Mouse (Mus musculus): ENCODE measurements at regions not wholly inside any gene's neighbourhood (a gene's known extent, or its start where the extent isn't known, plus 50 kb on each side); places are given as distances from the start of the nearest gene placed in this dataset.

- DNase-seq (ENCODE audit: low spot score): no peak
- Histone ChIP-seq H3K36me3 (ENCODE audit: control insufficient read depth, insufficient read depth, low read length) (no peaks in the 10 kb centered on the region), H3K27me3 (ENCODE audit: control insufficient read depth, insufficient read depth, low read length) (no peaks in the 10 kb centered on the region), H3K4me1 (replicated peaks; ENCODE audit: control insufficient read depth, insufficient read depth, low read length) (0 out of 2 replicates have a peak, but pooled peaks cover 2% of the 10 kb centered on the region), H3K4me3 (ENCODE audit: low read depth, low read length) (no peak overlapping the region), H3K9ac (ENCODE audit: low read depth, low read length) (no peak overlapping the region), H3K4me2 (replicated peaks; ENCODE audit: low read depth, low read length) (no peak overlapping the region), H3K9me3 (ENCODE audit: control insufficient read depth, low read length) (no peaks in the 10 kb centered on the region), H3K27ac (ENCODE audit: low read depth, low read length) (no peak overlapping the region)
- 83% methylated on average over 5 of the region's 5 CpGs for WGBS
- ATAC-seq (ENCODE audit: low FRiP score): no peak
These were observed 316.2 kb downstream of the Rps24 start for GRCm38 (mm10) chr14:24803001-24803655.

GRCm38 (mm10) chr14:24807061-24807460, 320.1 kb downstream of the Rps24 start:
- 0 out of 2 replicates have a peak, but pooled peaks cover 2% of the 10 kb centered on the region for H3K4me1 ChIP-seq (replicated peaks; ENCODE audit: control insufficient read depth, insufficient read depth, low read length)
- H3K9ac ChIP-seq (ENCODE audit: low read depth, low read length): no peak overlapping the region
- 6% methylated on average over 7 of the region's 7 CpGs for WGBS
- no peaks in the 10 kb centered on the region for H3K36me3 ChIP-seq (ENCODE audit: control insufficient read depth, insufficient read depth, low read length)
- H3K27me3 ChIP-seq (ENCODE audit: control insufficient read depth, insufficient read depth, low read length): no peaks in the 10 kb centered on the region
- peak; percentile 45 for DNase-seq (ENCODE audit: low spot score)
- no peak for ATAC-seq (ENCODE audit: low FRiP score)
- no peaks in the 10 kb centered on the region for H3K9me3 ChIP-seq (ENCODE audit: control insufficient read depth, low read length)
- no peak overlapping the region for H3K27ac ChIP-seq (ENCODE audit: low read depth, low read length)
- H3K4me3 ChIP-seq (ENCODE audit: low read depth, low read length): no peak overlapping the region
- no peak overlapping the region for H3K4me2 ChIP-seq (replicated peaks; ENCODE audit: low read depth, low read length)

GRCm38 (mm10) chr14:24822876-24823567, 336.1 kb downstream of the Rps24 start:
- Histone ChIP-seq H3K4me2 (replicated peaks; ENCODE audit: low read depth, low read length) (no peak overlapping the region), H3K9me3 (ENCODE audit: control insufficient read depth, low read length) (no peaks in the 10 kb centered on the region), H3K27me3 (ENCODE audit: control insufficient read depth, insufficient read depth, low read length) (no peaks in the 10 kb centered on the region), H3K36me3 (ENCODE audit: control insufficient read depth, insufficient read depth, low read length) (no peaks in the 10 kb centered on the region), H3K9ac (ENCODE audit: low read depth, low read length) (no peak overlapping the region), H3K27ac (ENCODE audit: low read depth, low read length) (no peak overlapping the region), H3K4me3 (ENCODE audit: low read depth, low read length) (no peak overlapping the region), H3K4me1 (replicated peaks; ENCODE audit: control insufficient read depth, insufficient read depth, low read length) (peaks cover 12% of the 10 kb centered on the region)
- DNase-seq (ENCODE audit: low spot score) (no peak), ATAC-seq (ENCODE audit: low FRiP score) (no peak)
- WGBS: 68% methylated on average over 13 of the region's 13 CpGs

- WGBS: 29% methylated on average over 2 of the region's 2 CpGs
- Histone ChIP-seq H3K4me2 (replicated peaks; ENCODE audit: low read depth, low read length) (no peak overlapping the region), H3K36me3 (ENCODE audit: control insufficient read depth, insufficient read depth, low read length) (no peaks in the 10 kb centered on the region)
These were observed 337.4 kb downstream of the Rps24 start for GRCm38 (mm10) chr14:24824351-24824750.

GRCm38 (mm10) chr14:24825722-24826386, 338.9 kb downstream of the Rps24 start:
- ATAC-seq (ENCODE audit: low FRiP score): no peak; the same call in 1 of the 2 replicates
- Histone ChIP-seq H3K27ac (ENCODE audit: low read depth, low read length) (peak overlapping the region; percentile 98), H3K36me3 (ENCODE audit: control insufficient read depth, insufficient read depth, low read length) (no peaks in the 10 kb centered on the region), H3K4me2 (replicated peaks; ENCODE audit: low read depth, low read length) (no peak overlapping the region; the same call in 1 of the 2 replicates), H3K9ac (ENCODE audit: low read depth, low read length) (no peak overlapping the region; the same call in 1 of the 2 replicates), H3K9me3 (ENCODE audit: control insufficient read depth, low read length) (no peaks in the 10 kb centered on the region), H3K27me3 (ENCODE audit: control insufficient read depth, insufficient read depth, low read length) (no peaks in the 10 kb centered on the region), H3K4me3 (ENCODE audit: low read depth, low read length) (no peak overlapping the region), H3K4me1 (replicated peaks; ENCODE audit: control insufficient read depth, insufficient read depth, low read length) (peaks cover 21% of the 10 kb centered on the region)
- WGBS: 37% methylated on average over 11 of the region's 11 CpGs
- peak; percentile 40 for DNase-seq (ENCODE audit: low spot score)

More at GRCm38 (mm10) chr14:24824351-24824750, 337.4 kb downstream of the Rps24 start:
- DNase-seq (ENCODE audit: low spot score) (no peak), ATAC-seq (ENCODE audit: low FRiP score) (no peak)
- no peak overlapping the region for H3K9ac ChIP-seq (ENCODE audit: low read depth, low read length)
- no peaks in the 10 kb centered on the region for H3K9me3 ChIP-seq (ENCODE audit: control insufficient read depth, low read length)
- H3K4me3 ChIP-seq (ENCODE audit: low read depth, low read length): no peak overlapping the region
- H3K4me1 ChIP-seq (replicated peaks; ENCODE audit: control insufficient read depth, insufficient read depth, low read length): peaks cover 21% of the 10 kb centered on the region
- H3K27ac ChIP-seq (ENCODE audit: low read depth, low read length): no peak overlapping the region
- no peaks in the 10 kb centered on the region for H3K27me3 ChIP-seq (ENCODE audit: control insufficient read depth, insufficient read depth, low read length)

GRCm38 (mm10) chr14:24826471-24827337, 339.8 kb downstream of the Rps24 start:
- Histone ChIP-seq H3K4me3 (ENCODE audit: low read depth, low read length) (no peak overlapping the region), H3K9me3 (ENCODE audit: control insufficient read depth, low read length) (no peaks in the 10 kb centered on the region), H3K27me3 (ENCODE audit: control insufficient read depth, insufficient read depth, low read length) (no peaks in the 10 kb centered on the region), H3K4me2 (replicated peaks; ENCODE audit: low read depth, low read length) (peak overlapping the region; percentile 11; the same call in 1 of the 2 replicates), H3K9ac (ENCODE audit: low read depth, low read length) (0 out of 2 replicates have a peak overlapping the region, but pooled peaks have one; percentile 21), H3K36me3 (ENCODE audit: control insufficient read depth, insufficient read depth, low read length) (no peaks in the 10 kb centered on the region), H3K4me1 (replicated peaks; ENCODE audit: control insufficient read depth, insufficient read depth, low read length) (peaks cover 21% of the 10 kb centered on the region), H3K27ac (ENCODE audit: low read depth, low read length) (peak overlapping the region; percentile 98)
- peak; percentile 77 for DNase-seq (ENCODE audit: low spot score)
- 14% methylated on average over 13 of the region's 13 CpGs for WGBS
- ATAC-seq (ENCODE audit: low FRiP score): peak; percentile 69

- Histone ChIP-seq H3K9ac (ENCODE audit: low read depth, low read length) (peak overlapping the region; percentile 40), H3K27ac (ENCODE audit: low read depth, low read length) (peak overlapping the region; percentile 98), H3K4me1 (replicated peaks; ENCODE audit: control insufficient read depth, insufficient read depth, low read length) (peaks cover 21% of the 10 kb centered on the region), H3K9me3 (ENCODE audit: control insufficient read depth, low read length) (no peaks in the 10 kb centered on the region), H3K36me3 (ENCODE audit: control insufficient read depth, insufficient read depth, low read length) (no peaks in the 10 kb centered on the region), H3K4me3 (ENCODE audit: low read depth, low read length) (no peak overlapping the region), H3K27me3 (ENCODE audit: control insufficient read depth, insufficient read depth, low read length) (no peaks in the 10 kb centered on the region), H3K4me2 (replicated peaks; ENCODE audit: low read depth, low read length) (peak overlapping the region; percentile 11; the same call in 1 of the 2 replicates)
- WGBS: 9% methylated on average over 8 of the region's 8 CpGs
- ATAC-seq (ENCODE audit: low FRiP score) (peak; percentile 86), DNase-seq (ENCODE audit: low spot score) (peak; percentile 85)
These were observed 340.6 kb downstream of the Rps24 start for GRCm38 (mm10) chr14:24827381-24828031.

- WGBS: 14% methylated on average over 6 of the region's 6 CpGs
- H3K4me3 ChIP-seq (ENCODE audit: low read depth, low read length): no peak overlapping the region
- H3K36me3 ChIP-seq (ENCODE audit: control insufficient read depth, insufficient read depth, low read length): no peaks in the 10 kb centered on the region
- no peaks in the 10 kb centered on the region for H3K9me3 ChIP-seq (ENCODE audit: control insufficient read depth, low read length)
- DNase-seq (ENCODE audit: low spot score): peak; percentile 34
- no peaks in the 10 kb centered on the region for H3K27me3 ChIP-seq (ENCODE audit: control insufficient read depth, insufficient read depth, low read length)
- peak overlapping the region; percentile 98 for H3K27ac ChIP-seq (ENCODE audit: low read depth, low read length)
- H3K4me2 ChIP-seq (replicated peaks; ENCODE audit: low read depth, low read length): no peak overlapping the region
- no peak overlapping the region for H3K9ac ChIP-seq (ENCODE audit: low read depth, low read length)
- H3K4me1 ChIP-seq (replicated peaks; ENCODE audit: control insufficient read depth, insufficient read depth, low read length): peaks cover 21% of the 10 kb centered on the region
- ATAC-seq (ENCODE audit: low FRiP score): no peak
These were observed 342.1 kb downstream of the Rps24 start for GRCm38 (mm10) chr14:24829001-24829400.
